Mouse (Mus musculus): Measurements from ENCODE around the gene Syngap1.

GRCm38 (mm10) chr17:26972107-26972506 lies 31.1 kb downstream of the Syngap1 start:
- TF ChIP-seq CTCF (conservative IDR thresholded peaks at IDR 0.05; ENCODE audit: insufficient read depth, insufficient read length, low read depth, low read length) (no peak), POLR2A (IDR thresholded peaks at IDR 0.05; ENCODE audit: low read depth, low read length) (no peak)

Data from kidney, adult 2 months (tissue).